Mouse (Mus musculus) heart, postnatal 0 days (tissue): ENCODE measurements around the gene Asic2. TPM values are rescaled to one million over a fixed set of nuclear protein-coding genes. Genes with fewer than 3 reads are reported as not detected.

ENCODE experiments used
- ATAC-seq: fragments of 200-750 bp; cut with Nextera tagmentation; 2 replicates; pipeline ENCODE4 v1.8.0; 2017; ENCODE audit warnings: low read depth, moderate number of reproducible peaks, moderate library complexity; ENCODE audit not compliant: insufficient read depth
- DNase-seq: peaks from one replicate; pipeline ENCODE4 v3.0.0-alpha.2; 2016; ENCODE audit warnings: low spot score
- H3K27ac ChIP-seq: fragments of 300-500 bp; sonication (generic); 2 replicates; pipeline ENCODE4 v1.5.1; 2014; ENCODE audit warnings: low read depth, mild to moderate bottlenecking
- H3K27me3 ChIP-seq: fragments of 300-500 bp; sonication (generic); 2 replicates; pipeline ENCODE4 v1.6.1; 2014; ENCODE audit warnings: low read length, mixed read lengths; ENCODE audit not compliant: control insufficient read depth, insufficient read depth
- H3K36me3 ChIP-seq: fragments of 300-500 bp; sonication (generic); replicated peaks from 2 replicates; pipeline ENCODE4 v1.6.1; 2014; ENCODE audit warnings: low read length, mixed read lengths; ENCODE audit not compliant: control insufficient read depth, insufficient read depth
- H3K4me1 ChIP-seq: fragments of 300-500 bp; sonication (generic); 2 replicates; pipeline ENCODE4 v1.6.1; 2014; ENCODE audit warnings: antibody characterized with exemption; ENCODE audit not compliant: control insufficient read depth, insufficient read depth
- H3K4me2 ChIP-seq: fragments of 300-500 bp; sonication (generic); 2 replicates; pipeline ENCODE4 v1.6.1; 2014; ENCODE audit warnings: low read depth, mild to moderate bottlenecking, low read length, moderate library complexity
- H3K4me3 ChIP-seq: fragments of 300-500 bp; sonication (generic); 2 replicates; pipeline ENCODE4 v1.5.1; 2014; ENCODE audit warnings: low read depth, low read length
- H3K9ac ChIP-seq: fragments of 300-500 bp; sonication (generic); replicated peaks from 2 replicates; pipeline ENCODE4 v1.6.1; 2014; ENCODE audit warnings: low read depth, low read length, mixed read lengths
- H3K9me3 ChIP-seq: fragments of 300-500 bp; sonication (generic); replicated peaks from 2 replicates; pipeline ENCODE4 v1.6.1; 2016; ENCODE audit warnings: low read length; ENCODE audit not compliant: control insufficient read depth
- CTCF ChIP-seq: IDR thresholded peaks from 2 replicates; pipeline ENCODE4 v1.5.1; 2016; ENCODE audit warnings: antibody characterized with exemption, control low read depth, low read depth
- EP300 ChIP-seq: IDR thresholded peaks from 2 replicates; pipeline ENCODE4 v1.6.1; 2016; ENCODE audit warnings: antibody characterized with exemption, low read depth
- WGBS: fragments of 180-500 bp; shearing (Covaris S2); extraction: QIAGEN DNeasy Blood & Tissue Kit; methylation state at CpG from one replicate; pipeline ENCODE4 v1.1.7; 2014; 5-methylcytosine and 5-hydroxymethylcytosine counted together
- polyA plus RNA-seq: library from polyadenylated mRNA; unstranded; fragments of >200 nt; fragmentation: Nextera tagmentation; extraction: Ambion mirVana; gene quantifications from 2 replicates; pipeline ENCODE4 v1.2.1, GENCODE M21; 2015
- total RNA-seq: library from RNA; depleted of rRNA; stranded (reverse); fragments of >200 nt; gene quantifications from 2 replicates; pipeline ENCODE4 v1.2.3, GENCODE M21; 2014; ENCODE audit warnings: low replicate concordance

Gene Asic2
- total and polyA plus RNA-seq, 2 experiments from 2014 or later: not detected

GRCm38 (mm10) chr11:81948021-81948420 lies 20.2 kb downstream of the Asic2 start:
- no peak overlapping the region for H3K27ac ChIP-seq
- DNase-seq: no peak
- H3K27me3 ChIP-seq: no peaks in the 10 kb centered on the region
- H3K36me3 ChIP-seq: no peaks in the 10 kb centered on the region
- H3K9me3 ChIP-seq: no peaks in the 10 kb centered on the region
- H3K4me1 ChIP-seq: no peaks in the 10 kb centered on the region
- WGBS: 59% methylated on average over 1 of the region's 1 CpGs
- no peak overlapping the region for H3K4me3 ChIP-seq
- TF ChIP-seq CTCF: no peak
- TF ChIP-seq EP300: no peak
- no peak for ATAC-seq
- no peak overlapping the region for H3K9ac ChIP-seq
- H3K4me2 ChIP-seq: no peak overlapping the region

- Histone ChIP-seq H3K36me3 (no peaks in the 10 kb centered on the region), H3K4me2 (no peak overlapping the region), H3K4me3 (no peak overlapping the region), H3K27me3 (no peaks in the 10 kb centered on the region), H3K9ac (no peak overlapping the region), H3K4me1 (no peaks in the 10 kb centered on the region), H3K9me3 (no peaks in the 10 kb centered on the region), H3K27ac (no peak overlapping the region)
- ATAC-seq: peak; percentile 20; the same call in 1 of the 2 replicates
- TF ChIP-seq CTCF (no peak), EP300 (no peak)
- 33% methylated on average over 1 of the region's 1 CpGs for WGBS
- peak; percentile 6 for DNase-seq
Measured at GRCm38 (mm10) chr11:81942167-81942566, 26.1 kb downstream of the Asic2 start.

- H3K4me1 ChIP-seq: no peaks in the 10 kb centered on the region
- ATAC-seq: 0 out of 2 replicates have a peak, but pooled peaks have one; percentile 49
- no peaks in the 10 kb centered on the region for H3K36me3 ChIP-seq
- TF ChIP-seq EP300: no peak
- TF ChIP-seq CTCF: peak; percentile 57
- no peak overlapping the region for H3K4me2 ChIP-seq
- peak; percentile 31 for DNase-seq
- H3K27ac ChIP-seq: no peak overlapping the region
- no peak overlapping the region for H3K4me3 ChIP-seq
- 0% methylated on average over 1 of the region's 1 CpGs for WGBS
- H3K27me3 ChIP-seq: no peaks in the 10 kb centered on the region
- H3K9me3 ChIP-seq: no peaks in the 10 kb centered on the region
- H3K9ac ChIP-seq: no peak overlapping the region
Measured at GRCm38 (mm10) chr11:81940988-81941387, 27.3 kb downstream of the Asic2 start.

GRCm38 (mm10) chr11:81937516-81937915 lies 30.7 kb downstream of the Asic2 start:
- H3K9ac ChIP-seq: no peak overlapping the region
- 72% methylated on average over 1 of the region's 1 CpGs for WGBS

GRCm38 (mm10) chr11:81926393-81926792 lies 41.9 kb downstream of the Asic2 start:
- no peak overlapping the region for H3K9ac ChIP-seq
- no peak overlapping the region for H3K4me2 ChIP-seq
- no peaks in the 10 kb centered on the region for H3K9me3 ChIP-seq
- no peak overlapping the region for H3K4me3 ChIP-seq
- ATAC-seq: no peak
- H3K27ac ChIP-seq: no peak overlapping the region
- no peaks in the 10 kb centered on the region for H3K36me3 ChIP-seq
- no peak for TF ChIP-seq CTCF
- TF ChIP-seq EP300: no peak
- no peak for DNase-seq
- H3K27me3 ChIP-seq: no peaks in the 10 kb centered on the region
- no peaks in the 10 kb centered on the region for H3K4me1 ChIP-seq

More at GRCm38 (mm10) chr11:81937516-81937915, 30.7 kb downstream of the Asic2 start:
- no peak for TF ChIP-seq CTCF
- TF ChIP-seq EP300: no peak
- no peaks in the 10 kb centered on the region for H3K27me3 ChIP-seq
- no peaks in the 10 kb centered on the region for H3K9me3 ChIP-seq
- DNase-seq: no peak
- H3K4me1 ChIP-seq: no peaks in the 10 kb centered on the region
- H3K27ac ChIP-seq: no peak overlapping the region
- no peaks in the 10 kb centered on the region for H3K36me3 ChIP-seq
- H3K4me2 ChIP-seq: no peak overlapping the region
- H3K4me3 ChIP-seq: no peak overlapping the region
- ATAC-seq: no peak

GRCm38 (mm10) chr11:81923626-81924025 lies 44.6 kb downstream of the Asic2 start:
- no peak overlapping the region for H3K4me2 ChIP-seq
- 80% methylated on average over 4 of the region's 4 CpGs for WGBS
- no peaks in the 10 kb centered on the region for H3K36me3 ChIP-seq
- no peaks in the 10 kb centered on the region for H3K9me3 ChIP-seq
- H3K27me3 ChIP-seq: no peaks in the 10 kb centered on the region
- no peak overlapping the region for H3K27ac ChIP-seq
- no peak overlapping the region for H3K9ac ChIP-seq
- DNase-seq (no peak), ATAC-seq (no peak)
- H3K4me3 ChIP-seq: no peak overlapping the region
- no peak for TF ChIP-seq CTCF
- no peak for TF ChIP-seq EP300
- H3K4me1 ChIP-seq: no peaks in the 10 kb centered on the region
